Mouse (Mus musculus) olfactory bulb, adult 2 months (tissue): ENCODE measurements around the gene Lrmda.

Source experiments
- CTCF ChIP-seq: fragments of 200-500 bp; IDR thresholded peaks from 2 replicates; pipeline ENCODE4 v1.5.1; 2012; ENCODE audit warnings: low read depth, mild to moderate bottlenecking, low read length, moderate library complexity; ENCODE audit not compliant: insufficient read depth
- POLR2A ChIP-seq: fragments of 200-500 bp; IDR thresholded peaks from 2 replicates; pipeline ENCODE4 v1.6.1; 2012; ENCODE audit warnings: mild to moderate bottlenecking, low read depth, low read length, moderate library complexity; ENCODE audit not compliant: insufficient read depth

DNA sequence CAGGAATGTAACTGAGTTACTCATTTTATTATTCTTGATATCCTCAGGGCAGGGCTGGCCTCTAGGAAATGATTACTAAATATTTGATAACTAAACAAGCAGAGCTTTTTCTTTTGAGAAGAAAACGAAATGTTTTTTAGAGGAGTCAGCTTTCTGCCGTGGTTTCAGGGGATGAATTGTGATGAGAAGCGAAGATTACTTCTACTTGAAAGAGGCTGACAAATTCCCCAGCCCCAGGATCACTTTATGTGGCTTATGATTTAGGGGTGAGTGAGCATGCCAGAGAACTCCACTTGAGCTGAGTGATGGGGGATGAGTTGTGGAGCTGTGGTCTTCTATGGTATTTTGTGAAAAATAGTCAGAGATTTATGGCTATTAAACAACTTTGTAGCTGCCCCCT is 803.4 kb downstream of the Lrmda start:
- TF ChIP-seq CTCF (no peak), POLR2A (no peak)
